In the genomic region with DNA sequence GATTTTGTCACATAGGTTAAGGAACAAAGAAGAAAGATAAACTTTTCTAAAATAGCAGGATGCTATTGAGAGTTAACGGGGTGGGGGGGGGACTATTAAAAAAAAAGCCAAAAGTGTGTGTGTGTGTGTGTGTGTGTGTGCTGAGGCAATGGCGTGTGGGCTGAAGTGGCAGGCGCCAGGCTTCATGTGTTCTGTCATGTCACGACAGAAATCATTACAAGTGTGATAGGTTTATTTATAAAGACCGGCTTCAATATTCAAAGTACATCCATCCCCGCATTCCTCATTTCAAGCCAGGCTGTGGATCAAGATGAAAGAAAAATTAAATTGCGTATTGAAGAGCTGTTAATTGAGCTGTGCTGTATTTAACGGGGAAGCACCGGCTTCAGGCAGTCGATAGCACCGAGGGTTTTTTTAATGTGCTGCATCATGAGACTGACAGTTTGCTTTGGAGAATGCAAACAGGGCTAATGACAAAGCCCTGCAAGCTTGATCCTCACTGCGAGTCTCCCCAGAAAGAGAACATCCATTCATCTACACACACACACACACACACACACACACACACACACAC, we compare ENCODE assay signal across 24 mouse cellular contexts.
DNase-seq lines count a peak whose midpoint lies in the region; ATAC-seq and TF ChIP-seq lines count a peak whose summit lies in the region.
"Had no signal": no experiment of that assay in that cellular context is flagged by ENCODE, and none has a peak within 500 bp of the region (broad histone marks: within the 10 kb centered on the region; RNA-seq: fewer than 3 reads in every experiment).

No protein-coding gene starts in this region.

- TF ChIP-seq EP300 in lung, postnatal 0 days (IDR thresholded peaks at IDR 0.05) = no peak; the same call in none of the 2 replicates

- DNase-seq in hindbrain, postnatal 0 days (ENCODE audit: low spot score) = no peak
- DNase-seq in lung, postnatal 0 days (ENCODE audit: low spot score) = peak; percentile 82
- no peak for DNase-seq in lung, postnatal 36 days
- DNase-seq in kidney, adult 18-20 months = no peak
- DNase-seq: B cell, adult 2 months; cerebellum, adult 18-20 months; gastrocnemius, postnatal 10 days; heart, postnatal 4 days; kidney, adult 2 months; kidney, postnatal 10 days; liver; thymus, postnatal 14 days had no signal

- no peak for ATAC-seq in hindbrain, embryonic 13.5 days (ENCODE audit: low FRiP score)
- ATAC-seq in hindbrain, postnatal 0 days = no peak
- peak; percentile 64 for ATAC-seq in lung, postnatal 0 days
- ATAC-seq in forebrain, embryonic 16.5 days = no peak
- peak; percentile 70 for ATAC-seq in midbrain, embryonic 13.5 days
- no peak for ATAC-seq in kidney, embryonic 16.5 days (ENCODE audit: low FRiP score, low TSS enrichment)
- ATAC-seq: inflammation-experienced regulatory T-cells, adult 6 months; Patski had no signal

- no peak for TF ChIP-seq CTCF in hindbrain, postnatal 0 days (IDR thresholded peaks at IDR 0.05; ENCODE audit: low read depth)
- TF ChIP-seq CTCF in lung, postnatal 0 days (IDR thresholded peaks at IDR 0.05) = no peak

- H3K4me3 ChIP-seq in hindbrain, embryonic 13.5 days = no peak overlapping the region
- H3K4me3 ChIP-seq in hindbrain, postnatal 0 days (ENCODE audit: low read length) = no peak overlapping the region
- H3K4me3 ChIP-seq in lung, postnatal 0 days (ENCODE audit: low read depth, low read length) = no peak overlapping the region
- no peak overlapping the region for H3K4me3 ChIP-seq in forebrain, embryonic 16.5 days (replicated peaks; ENCODE audit: low read length)
- H3K4me3 ChIP-seq in midbrain, embryonic 13.5 days (replicated peaks) = no peak overlapping the region
- no peak overlapping the region for H3K4me3 ChIP-seq in kidney, embryonic 16.5 days (ENCODE audit: low read length)
- H3K4me3 ChIP-seq: embryonic facial prominence, embryonic 15.5 days; heart, embryonic 10.5 days; limb, embryonic 10.5 days; liver, embryonic 15.5 days had no signal

- H3K4me1 ChIP-seq in hindbrain, embryonic 13.5 days (replicated peaks) = peaks cover 26% of the 10 kb centered on the region
- no peaks in the 10 kb centered on the region for H3K4me1 ChIP-seq in hindbrain, postnatal 0 days (ENCODE audit: insufficient read depth, low read length)
- no peaks in the 10 kb centered on the region for H3K4me1 ChIP-seq in lung, postnatal 0 days (ENCODE audit: insufficient read depth, low read depth, low read length)
- peaks cover 8% of the 10 kb centered on the region; the same call in 1 of the 2 replicates for H3K4me1 ChIP-seq in forebrain, embryonic 16.5 days (replicated peaks; ENCODE audit: control insufficient read depth, insufficient read depth, low read length)
- peaks cover 36% of the 10 kb centered on the region for H3K4me1 ChIP-seq in midbrain, embryonic 13.5 days (replicated peaks)
- peaks cover 10% of the 10 kb centered on the region; the same call in 1 of the 2 replicates for H3K4me1 ChIP-seq in kidney, embryonic 16.5 days (ENCODE audit: insufficient read depth, low read length)
- H3K4me1 ChIP-seq: liver, embryonic 15.5 days had no signal

- no peaks in the 10 kb centered on the region for H3K36me3 ChIP-seq in hindbrain, embryonic 13.5 days
- H3K36me3 ChIP-seq in hindbrain, postnatal 0 days (ENCODE audit: insufficient read depth, low read length) = no peaks in the 10 kb centered on the region
- H3K36me3 ChIP-seq in lung, postnatal 0 days (ENCODE audit: insufficient read depth, low read length) = no peaks in the 10 kb centered on the region
- no peaks in the 10 kb centered on the region for H3K36me3 ChIP-seq in forebrain, embryonic 16.5 days (ENCODE audit: control insufficient read depth, insufficient read depth)
- H3K36me3 ChIP-seq in midbrain, embryonic 13.5 days = no peaks in the 10 kb centered on the region
- no peaks in the 10 kb centered on the region for H3K36me3 ChIP-seq in kidney, embryonic 16.5 days (ENCODE audit: insufficient read depth, low read length)
- H3K36me3 ChIP-seq: embryonic facial prominence, embryonic 15.5 days; heart, embryonic 10.5 days; limb, embryonic 10.5 days; liver, embryonic 15.5 days had no signal

- 0 out of 2 replicates have a peak, but pooled peaks cover 14% of the 10 kb centered on the region for H3K27me3 ChIP-seq in hindbrain, embryonic 13.5 days
- H3K27me3 ChIP-seq in hindbrain, postnatal 0 days (ENCODE audit: insufficient read depth, low read length) = no peaks in the 10 kb centered on the region
- H3K27me3 ChIP-seq in lung, postnatal 0 days (replicated peaks; ENCODE audit: insufficient read depth, low read length) = no peaks in the 10 kb centered on the region
- peaks cover 3% of the 10 kb centered on the region for H3K27me3 ChIP-seq in forebrain, embryonic 16.5 days (replicated peaks; ENCODE audit: control insufficient read depth, insufficient read depth, low read length)
- H3K27me3 ChIP-seq in midbrain, embryonic 13.5 days = 0 out of 2 replicates have a peak, but pooled peaks cover 10% of the 10 kb centered on the region
- no peaks in the 10 kb centered on the region for H3K27me3 ChIP-seq in kidney, embryonic 16.5 days (ENCODE audit: insufficient read depth, low read length)
- H3K27me3 ChIP-seq: CH12.LX; liver, embryonic 15.5 days; Patski had no signal

- 44% methylated on average over 12 of the region's 12 CpGs for WGBS in hindbrain, embryonic 13.5 days
- 42% methylated on average over 12 of the region's 12 CpGs for WGBS in hindbrain, postnatal 0 days
- 39% methylated on average over 12 of the region's 12 CpGs for WGBS in lung, postnatal 0 days
- 22% methylated on average over 12 of the region's 12 CpGs for WGBS in forebrain, embryonic 16.5 days
- WGBS in midbrain, embryonic 13.5 days = 31% methylated on average over 12 of the region's 12 CpGs
- WGBS in kidney, embryonic 16.5 days = 73% methylated on average over 12 of the region's 12 CpGs

- no peak overlapping the region for H3K27ac ChIP-seq in hindbrain, embryonic 13.5 days
- H3K27ac ChIP-seq in hindbrain, postnatal 0 days = no peak overlapping the region
- H3K27ac ChIP-seq in lung, postnatal 0 days (ENCODE audit: low read length) = 0 out of 2 replicates have a peak overlapping the region, but pooled peaks have one; percentile 6
- no peak overlapping the region for H3K27ac ChIP-seq in forebrain, embryonic 16.5 days (ENCODE audit: low read length)
- peak overlapping the region; percentile 44 for H3K27ac ChIP-seq in midbrain, embryonic 13.5 days
- H3K27ac ChIP-seq in kidney, embryonic 16.5 days (ENCODE audit: low read length) = no peak overlapping the region
- H3K27ac ChIP-seq: embryonic facial prominence, embryonic 15.5 days; heart, embryonic 10.5 days; limb, embryonic 10.5 days; liver, embryonic 15.5 days had no signal

- no peaks in the 10 kb centered on the region for H3K9me3 ChIP-seq in hindbrain, embryonic 13.5 days
- no peaks in the 10 kb centered on the region for H3K9me3 ChIP-seq in hindbrain, postnatal 0 days (ENCODE audit: low read length)
- no peaks in the 10 kb centered on the region for H3K9me3 ChIP-seq in lung, postnatal 0 days (ENCODE audit: low read length)
- no peaks in the 10 kb centered on the region for H3K9me3 ChIP-seq in forebrain, embryonic 16.5 days (ENCODE audit: control insufficient read depth, low read length)
- no peaks in the 10 kb centered on the region for H3K9me3 ChIP-seq in midbrain, embryonic 13.5 days
- no peaks in the 10 kb centered on the region for H3K9me3 ChIP-seq in kidney, embryonic 16.5 days (ENCODE audit: low read length)
- H3K9me3 ChIP-seq: embryonic facial prominence, embryonic 15.5 days; G1E; heart, embryonic 10.5 days; limb, embryonic 10.5 days; liver, embryonic 15.5 days had no signal

- H3K4me2 ChIP-seq in hindbrain, embryonic 13.5 days = 0 out of 2 replicates have a peak overlapping the region, but pooled peaks have one; percentile 4
- no peak overlapping the region for H3K4me2 ChIP-seq in hindbrain, postnatal 0 days (ENCODE audit: low read depth, low read length)
- no peak overlapping the region for H3K4me2 ChIP-seq in lung, postnatal 0 days (replicated peaks; ENCODE audit: low read depth, low read length)
- H3K4me2 ChIP-seq in forebrain, embryonic 16.5 days (ENCODE audit: low read length) = peak overlapping the region; percentile 19; the same call in 1 of the 2 replicates
- no peak overlapping the region; the same call in 1 of the 2 replicates for H3K4me2 ChIP-seq in midbrain, embryonic 13.5 days (replicated peaks)
- no peak overlapping the region for H3K4me2 ChIP-seq in kidney, embryonic 16.5 days (replicated peaks; ENCODE audit: low read depth, low read length)
- H3K4me2 ChIP-seq: embryonic facial prominence, embryonic 15.5 days; liver, embryonic 15.5 days had no signal

- no peak overlapping the region for H3K9ac ChIP-seq in hindbrain, embryonic 13.5 days
- H3K9ac ChIP-seq in hindbrain, postnatal 0 days (replicated peaks; ENCODE audit: low read length) = no peak overlapping the region
- no peak overlapping the region for H3K9ac ChIP-seq in lung, postnatal 0 days (replicated peaks; ENCODE audit: low read depth)
- H3K9ac ChIP-seq in forebrain, embryonic 16.5 days (replicated peaks; ENCODE audit: low read depth, low read length) = no peak overlapping the region
- no peak overlapping the region for H3K9ac ChIP-seq in midbrain, embryonic 13.5 days (replicated peaks)
- no peak overlapping the region for H3K9ac ChIP-seq in kidney, embryonic 16.5 days (replicated peaks; ENCODE audit: low read length)
- H3K9ac ChIP-seq: embryonic facial prominence, embryonic 15.5 days; liver, embryonic 15.5 days had no signal

Comparison
In these comparisons a context has a peak if more than half of its experiments do, and no peak if none do; other contexts are left out.
1. H3K4me2 ChIP-seq: peak in hindbrain, embryonic 13.5 days (single experiment) and forebrain, embryonic 16.5 days (single experiment); none in hindbrain, postnatal 0 days (single experiment), lung, postnatal 0 days (single experiment), midbrain, embryonic 13.5 days (single experiment) and kidney, embryonic 16.5 days (single experiment).
2. ATAC-seq: peak in lung, postnatal 0 days (single experiment) and midbrain, embryonic 13.5 days (single experiment); none in hindbrain, embryonic 13.5 days (single experiment), hindbrain, postnatal 0 days (single experiment), forebrain, embryonic 16.5 days (single experiment) and kidney, embryonic 16.5 days (single experiment).
3. H3K27ac ChIP-seq: peak in lung, postnatal 0 days (single experiment) and midbrain, embryonic 13.5 days (single experiment); none in hindbrain, embryonic 13.5 days (single experiment), hindbrain, postnatal 0 days (single experiment), forebrain, embryonic 16.5 days (single experiment) and kidney, embryonic 16.5 days (single experiment).